Mouse (Mus musculus) ES-E14 (cell line): Measurements from ENCODE around the gene Dnah7c. TPM values are rescaled to one million over a fixed set of nuclear protein-coding genes. Genes with fewer than 3 reads are reported as not detected.
"Not testable (repeated sequence)": the region's sequence is repeated elsewhere in the genome, so short reads cannot be mapped to it uniquely, and the experiment has no call there.

Source experiments
- DNase-seq: peaks from one replicate; pipeline ENCODE4 v3.0.0-alpha.2; 2013; ENCODE audit warnings: low read depth, low spot score
- H3K27ac ChIP-seq: 2 replicates; pipeline ENCODE4 v1.5.1; 2012; ENCODE audit warnings: low read depth, mild to moderate bottlenecking, low read length, moderate library complexity, mixed read lengths; ENCODE audit not compliant: poor library complexity, insufficient read depth, severe bottlenecking
- H3K36me3 ChIP-seq: 2 replicates; pipeline ENCODE4 v1.6.1; 2012; ENCODE audit warnings: mild to moderate bottlenecking, low read length, moderate library complexity, mixed read lengths; ENCODE audit not compliant: control insufficient read depth, poor library complexity, insufficient read depth, severe bottlenecking
- H3K4me1 ChIP-seq, 2 experiments: fragments of 150-350 bp in 1 of 2; sonication (generic) in 1 of 2; 2 replicates each; pipeline ENCODE4 v1.6.1; 2012; ENCODE audit warnings: low read length in 2 of 2, mild to moderate bottlenecking in 1 of 2, mixed read lengths in 1 of 2; ENCODE audit not compliant: control insufficient read depth in 2 of 2, insufficient read depth in 2 of 2, poor library complexity in 1 of 2
- H3K4me3 ChIP-seq, 2 experiments: fragments of 150-350 bp in 1 of 2; sonication (generic) in 1 of 2; 2 replicates each; pipeline ENCODE4 v1.5.1; 2012; ENCODE audit warnings: low read length in 2 of 2, low read depth in 1 of 2, mild to moderate bottlenecking in 1 of 2, mixed read lengths in 1 of 2; ENCODE audit not compliant: insufficient read depth in 1 of 2, poor library complexity in 1 of 2, severe bottlenecking in 1 of 2
- H3K9ac ChIP-seq: 2 replicates; pipeline ENCODE4 v1.6.1; 2012; ENCODE audit warnings: low read depth, mild to moderate bottlenecking, low read length, mixed read lengths; ENCODE audit not compliant: poor library complexity, insufficient read depth, severe bottlenecking
- H3K9me3 ChIP-seq: fragments of 150-350 bp; sonication (generic); 2 replicates; pipeline ENCODE4 v1.6.1; 2012; ENCODE audit warnings: low read depth, mild to moderate bottlenecking, low read length; ENCODE audit not compliant: control insufficient read depth, insufficient read depth
- CHD2 ChIP-seq: IDR thresholded peaks from 2 replicates; pipeline ENCODE4 v1.6.1; 2014; ENCODE audit warnings: mild to moderate bottlenecking, low read depth, low read length, inconsistent platforms
- HCFC1 ChIP-seq: IDR thresholded peaks from 2 replicates; pipeline ENCODE4 v1.6.1; 2012; ENCODE audit warnings: low read length, inconsistent platforms, borderline replicate concordance; ENCODE audit not compliant: insufficient read depth
- MAFK ChIP-seq: IDR thresholded peaks from 2 replicates; pipeline ENCODE4 v1.6.1; 2014; ENCODE audit warnings: mild to moderate bottlenecking, low read depth, low read length, inconsistent platforms; ENCODE audit not compliant: insufficient read depth
- ZC3H11A ChIP-seq: IDR thresholded peaks from 2 replicates; pipeline ENCODE4 v1.6.1; 2012; ENCODE audit warnings: low read depth, mild to moderate bottlenecking, inconsistent platforms, low read length, borderline replicate concordance
- ZNF384 ChIP-seq: IDR thresholded peaks from 2 replicates; pipeline ENCODE4 v1.6.1; 2012; ENCODE audit warnings: low read depth, low read length, inconsistent platforms
- in situ Hi-C, 2 experiments: fragments of 600-800 bp; cut with MboI; formaldehyde crosslinking; loops; one replicate each; pipeline ENCODE4 v1.15.1; 2025; ENCODE audit warnings: low sequenced_read_pairs in 2 of 2, inconsistent platforms in 1 of 2; ENCODE audit not compliant: unreplicated experiment in 2 of 2
- total RNA-seq: library from RNA; depleted of rRNA; stranded (reverse); fragments of 300-350 nt; gene quantifications from 2 replicates; pipeline ENCODE4 v1.2.3, GENCODE M21; 2012

The Dnah7c gene
- total RNA-seq, 1 experiment, result 0.40 TPM

- peak; percentile 33; the same call in 1 of the 2 replicates for TF ChIP-seq CHD2
- Histone ChIP-seq H3K9ac (0 out of 2 replicates have a peak overlapping the region, but pooled peaks have one; percentile 43), H3K4me3 (peak overlapping the region; percentile 2 to 57; a peak in 2 of 4 replicates), H3K27ac (peak overlapping the region; percentile 96), H3K4me1 (peaks cover 2 to 11% of the 10 kb centered on the region in 2 experiments)
- H3K36me3 ChIP-seq, in situ Hi-C loops, H3K9me3 ChIP-seq: not testable (repeated sequence)
- peak; percentile 35 for DNase-seq
Observed at GRCm38 (mm10) chr1:46649821-46650220, 224.4 kb downstream of the Dnah7c start.

- H3K9ac ChIP-seq, H3K9me3 ChIP-seq, in situ Hi-C loops: not testable (repeated sequence)
Observed at GRCm38 (mm10) chr1:46652721-46653120, 227.3 kb downstream of the Dnah7c start.

GRCm38 (mm10) chr1:46724810-46725209, 299.4 kb downstream of the Dnah7c start:
- H3K9ac ChIP-seq, H3K4me3 ChIP-seq, DNase-seq, H3K4me1 ChIP-seq, in situ Hi-C loops, H3K9me3 ChIP-seq, H3K27ac ChIP-seq, H3K36me3 ChIP-seq: not testable (repeated sequence)

More at GRCm38 (mm10) chr1:46652721-46653120, 227.3 kb downstream of the Dnah7c start:
- H3K36me3 ChIP-seq, DNase-seq, H3K4me3 ChIP-seq, H3K27ac ChIP-seq: not testable (repeated sequence)
- peaks cover 2 to 11% of the 10 kb centered on the region in 2 experiments for H3K4me1 ChIP-seq

- Histone ChIP-seq H3K9ac (no peak overlapping the region), H3K9me3 (no peaks in the 10 kb centered on the region), H3K27ac (no peak overlapping the region), H3K4me1 (no peaks in the 10 kb centered on the region), H3K4me3 (no peak overlapping the region), H3K36me3 (no peaks in the 10 kb centered on the region)
- in situ Hi-C loops, result no loop called here
- no peak for DNase-seq
- TF ChIP-seq CHD2 (no peak), HCFC1 (no peak), ZNF384 (no peak), MAFK (no peak), ZC3H11A (no peak)
Observed at GRCm38 (mm10) chr1:46725266-46725665, 299.9 kb downstream of the Dnah7c start.

GRCm38 (mm10) chr1:46725719-46726118, 300.3 kb downstream of the Dnah7c start:
- H3K4me1 ChIP-seq, H3K27ac ChIP-seq, in situ Hi-C loops, H3K4me3 ChIP-seq, DNase-seq, H3K36me3 ChIP-seq, H3K9me3 ChIP-seq, H3K9ac ChIP-seq: not testable (repeated sequence)

GRCm38 (mm10) chr1:46729731-46730130, 304.3 kb downstream of the Dnah7c start:
- in situ Hi-C loops, DNase-seq, H3K4me3 ChIP-seq, H3K4me1 ChIP-seq, H3K9me3 ChIP-seq, H3K36me3 ChIP-seq, H3K9ac ChIP-seq, H3K27ac ChIP-seq: not testable (repeated sequence)

GRCm38 (mm10) chr1:46733405-46734106, 308.2 kb downstream of the Dnah7c start:
- DNase-seq, H3K4me1 ChIP-seq, in situ Hi-C loops, H3K4me3 ChIP-seq, H3K9me3 ChIP-seq, H3K9ac ChIP-seq, H3K36me3 ChIP-seq, H3K27ac ChIP-seq: not testable (repeated sequence)
